Mouse (Mus musculus): ENCODE measurements around the gene Plekhs1. TPM values are rescaled to one million over a fixed set of nuclear protein-coding genes. Genes with fewer than 3 reads are reported as not detected.

Plekhs1 gene
- polyA plus RNA-seq (2012; rRNA removed) = 0.15 TPM in 1 of 2 replicates, not detected in the other

DNA sequence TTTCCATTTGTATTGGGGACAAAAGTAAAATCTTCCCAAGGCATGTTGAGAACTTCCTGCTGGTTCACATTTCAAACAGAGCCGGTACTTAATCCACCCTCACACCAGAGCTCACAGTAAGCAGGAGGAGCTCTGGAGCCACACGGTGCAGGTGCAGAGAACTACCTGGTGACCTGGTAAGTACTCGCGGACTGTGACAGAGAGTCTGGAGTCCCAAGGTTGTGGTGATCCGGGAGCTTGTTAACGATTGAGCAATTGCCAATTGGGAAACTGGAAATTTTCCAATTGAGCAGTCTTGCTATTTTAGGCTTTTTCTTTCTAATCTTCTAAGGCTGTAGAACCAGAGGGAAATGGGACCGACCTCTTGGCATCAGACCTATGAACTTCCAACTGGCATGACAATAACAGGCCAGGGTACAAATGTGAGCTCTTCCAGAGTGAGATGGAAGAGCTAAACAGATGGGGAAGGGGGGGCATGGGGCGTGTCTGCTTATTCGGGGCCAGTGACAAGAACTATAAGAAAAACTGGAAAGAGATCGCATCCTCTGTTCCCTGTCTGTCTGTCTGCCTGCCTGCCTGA, at the start of gene Plekhs1:
Plekhs1 (plus strand) TSS at position 119 of the 580 bp plus-strand sequence.
- no peak for TF ChIP-seq CTCF (IDR thresholded peaks at IDR 0.05; ENCODE audit: borderline replicate concordance, insufficient read depth, low read depth, low read length)
- no peak for TF ChIP-seq POLR2A (IDR thresholded peaks at IDR 0.05; ENCODE audit: borderline replicate concordance, insufficient read depth, low read length)
- DNase-seq = peak in 1 of 2 experiments; percentile 19
- H3K4me1 ChIP-seq (ENCODE audit: control insufficient read depth, insufficient read depth, low read length) = peaks cover 10% of the 10 kb centered on the region
- WGBS = 20% methylated on average over 10 of the region's 10 CpGs
- no peaks in the 10 kb centered on the region for H3K27me3 ChIP-seq (ENCODE audit: control insufficient read depth, insufficient read depth, low read length)
- H3K27ac ChIP-seq (ENCODE audit: insufficient read depth, low read length) = no peak within 1 kb of the TSS
- H3K4me3 ChIP-seq (replicated peaks; ENCODE audit: insufficient read depth, low read depth, low read length) = no peak within 1 kb of the TSS

- no peak for TF ChIP-seq POLR2A (IDR thresholded peaks at IDR 0.05; ENCODE audit: borderline replicate concordance, insufficient read depth, low read length)
- TF ChIP-seq CTCF (IDR thresholded peaks at IDR 0.05; ENCODE audit: borderline replicate concordance, insufficient read depth, low read depth, low read length) = no peak
- WGBS = 54% methylated on average over 4 of the region's 4 CpGs
- Histone ChIP-seq H3K4me1 (ENCODE audit: control insufficient read depth, insufficient read depth, low read length) (no peaks in the 10 kb centered on the region), H3K27me3 (ENCODE audit: control insufficient read depth, insufficient read depth, low read length) (no peaks in the 10 kb centered on the region), H3K4me3 (replicated peaks; ENCODE audit: insufficient read depth, low read depth, low read length) (no peak overlapping the region), H3K27ac (ENCODE audit: insufficient read depth, low read length) (no peak overlapping the region)
- DNase-seq = no peak
Measured at GRCm38 (mm10) chr19:56418404-56418803, 43.0 kb upstream of the Plekhs1 start.

- whole genome bisulfite sequencing = 74% methylated on average over 9 of the region's 9 CpGs
- TF ChIP-seq CTCF (IDR thresholded peaks at IDR 0.05; ENCODE audit: borderline replicate concordance, insufficient read depth, low read depth, low read length) (no peak), POLR2A (IDR thresholded peaks at IDR 0.05; ENCODE audit: borderline replicate concordance, insufficient read depth, low read length) (no peak)
- no peak overlapping the region for H3K27ac ChIP-seq (ENCODE audit: insufficient read depth, low read length)
- DNase-seq = no peak
- H3K27me3 ChIP-seq (ENCODE audit: control insufficient read depth, insufficient read depth, low read length) = no peaks in the 10 kb centered on the region
- no peaks in the 10 kb centered on the region for H3K4me1 ChIP-seq (ENCODE audit: control insufficient read depth, insufficient read depth, low read length)
- no peak overlapping the region for H3K4me3 ChIP-seq (replicated peaks; ENCODE audit: insufficient read depth, low read depth, low read length)
Measured at GRCm38 (mm10) chr19:56419452-56419851, 42.0 kb upstream of the Plekhs1 start.

- Histone ChIP-seq H3K4me1 (ENCODE audit: control insufficient read depth, insufficient read depth, low read length) (no peaks in the 10 kb centered on the region), H3K4me3 (replicated peaks; ENCODE audit: insufficient read depth, low read depth, low read length) (no peak overlapping the region), H3K27me3 (ENCODE audit: control insufficient read depth, insufficient read depth, low read length) (no peaks in the 10 kb centered on the region), H3K27ac (ENCODE audit: insufficient read depth, low read length) (no peak overlapping the region)
- 81% methylated on average over 3 of the region's 3 CpGs for WGBS
- no peak for DNase-seq
- TF ChIP-seq POLR2A (IDR thresholded peaks at IDR 0.05; ENCODE audit: borderline replicate concordance, insufficient read depth, low read length) (no peak), CTCF (IDR thresholded peaks at IDR 0.05; ENCODE audit: borderline replicate concordance, insufficient read depth, low read depth, low read length) (no peak)
Measured at GRCm38 (mm10) chr19:56420345-56420744, 41.1 kb upstream of the Plekhs1 start.

- DNase-seq = peak; percentile 74 to 83
- WGBS = 26% methylated on average over 14 of the region's 14 CpGs
- H3K4me1 ChIP-seq (ENCODE audit: control insufficient read depth, insufficient read depth, low read length) = no peaks in the 10 kb centered on the region
- H3K4me3 ChIP-seq (replicated peaks; ENCODE audit: insufficient read depth, low read depth, low read length) = no peak overlapping the region
- H3K27ac ChIP-seq (ENCODE audit: insufficient read depth, low read length) = no peak overlapping the region
- H3K27me3 ChIP-seq (ENCODE audit: control insufficient read depth, insufficient read depth, low read length) = no peaks in the 10 kb centered on the region
- peak; percentile 84 for TF ChIP-seq CTCF (IDR thresholded peaks at IDR 0.05; ENCODE audit: borderline replicate concordance, insufficient read depth, low read depth, low read length)
- no peak for TF ChIP-seq POLR2A (IDR thresholded peaks at IDR 0.05; ENCODE audit: borderline replicate concordance, insufficient read depth, low read length)
Measured at GRCm38 (mm10) chr19:56422476-56423338, 38.7 kb upstream of the Plekhs1 start.

- DNase-seq = no peak
- H3K27me3 ChIP-seq (ENCODE audit: control insufficient read depth, insufficient read depth, low read length) = no peaks in the 10 kb centered on the region
- 55% methylated on average over 12 of the region's 12 CpGs for WGBS
- no peak overlapping the region for H3K4me3 ChIP-seq (replicated peaks; ENCODE audit: insufficient read depth, low read depth, low read length)
- no peak overlapping the region for H3K27ac ChIP-seq (ENCODE audit: insufficient read depth, low read length)
- no peaks in the 10 kb centered on the region for H3K4me1 ChIP-seq (ENCODE audit: control insufficient read depth, insufficient read depth, low read length)
- TF ChIP-seq POLR2A (IDR thresholded peaks at IDR 0.05; ENCODE audit: borderline replicate concordance, insufficient read depth, low read length) (no peak), CTCF (IDR thresholded peaks at IDR 0.05; ENCODE audit: borderline replicate concordance, insufficient read depth, low read depth, low read length) (no peak)
Measured at GRCm38 (mm10) chr19:56423370-56423769, 38.1 kb upstream of the Plekhs1 start.

DNA sequence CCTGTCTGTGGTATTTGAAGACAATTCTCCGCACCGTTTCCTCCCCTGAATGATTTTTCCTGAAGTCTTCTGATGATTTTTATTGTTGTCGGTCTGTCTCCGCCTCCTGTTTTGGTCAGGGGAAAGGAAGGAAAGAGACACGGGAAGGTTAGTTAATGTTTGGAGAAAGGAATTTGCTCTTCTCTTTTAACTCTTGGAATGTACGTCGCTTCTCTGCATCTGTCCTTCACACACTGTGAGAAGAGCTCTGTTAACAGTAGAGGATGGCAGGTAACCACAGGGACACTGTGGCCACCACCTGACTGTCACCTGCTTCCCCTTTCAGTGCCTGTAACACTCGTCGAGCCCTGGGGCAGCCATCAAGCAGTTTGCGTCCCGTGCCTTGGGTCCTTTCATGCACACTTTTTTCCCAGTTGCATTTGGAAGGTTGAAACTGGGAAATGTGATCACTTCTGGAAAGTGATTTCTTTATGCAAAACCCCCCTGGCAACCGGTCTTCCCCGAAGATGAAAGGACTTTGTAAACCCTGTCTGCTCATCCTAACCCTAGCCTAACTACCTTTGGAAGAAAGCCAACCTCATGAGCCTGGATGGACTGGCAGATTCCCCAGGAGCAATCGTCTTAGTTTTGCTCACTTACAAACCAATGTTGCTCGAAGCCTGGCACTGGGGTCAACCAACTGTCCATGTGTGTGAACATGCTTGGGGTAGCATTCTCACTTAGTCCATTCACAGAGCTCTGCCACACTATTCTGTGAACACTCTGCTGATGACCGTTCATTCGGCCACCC, 36.6 kb upstream of the Plekhs1 start:
- H3K4me1 ChIP-seq (ENCODE audit: control insufficient read depth, insufficient read depth, low read length) = no peaks in the 10 kb centered on the region
- H3K27ac ChIP-seq (ENCODE audit: insufficient read depth, low read length) = no peak overlapping the region
- H3K27me3 ChIP-seq (ENCODE audit: control insufficient read depth, insufficient read depth, low read length) = no peaks in the 10 kb centered on the region
- 71% methylated on average over 17 of the region's 17 CpGs for WGBS
- H3K4me3 ChIP-seq (replicated peaks; ENCODE audit: insufficient read depth, low read depth, low read length) = no peak overlapping the region
- DNase-seq = no peak
- no peak for TF ChIP-seq POLR2A (IDR thresholded peaks at IDR 0.05; ENCODE audit: borderline replicate concordance, insufficient read depth, low read length)
- no peak for TF ChIP-seq CTCF (IDR thresholded peaks at IDR 0.05; ENCODE audit: borderline replicate concordance, insufficient read depth, low read depth, low read length)
